Mouse (Mus musculus): Measurements from ENCODE around the gene Slc30a3. TPM values are rescaled to one million over a fixed set of nuclear protein-coding genes. Genes with fewer than 3 reads are reported as not detected.
A peak's percentile ranks its signal among the peaks of the same experiment; 100 is the strongest.

The Slc30a3 gene
- total RNA-seq, 2 experiments from 2014 or later: not detected

DNA sequence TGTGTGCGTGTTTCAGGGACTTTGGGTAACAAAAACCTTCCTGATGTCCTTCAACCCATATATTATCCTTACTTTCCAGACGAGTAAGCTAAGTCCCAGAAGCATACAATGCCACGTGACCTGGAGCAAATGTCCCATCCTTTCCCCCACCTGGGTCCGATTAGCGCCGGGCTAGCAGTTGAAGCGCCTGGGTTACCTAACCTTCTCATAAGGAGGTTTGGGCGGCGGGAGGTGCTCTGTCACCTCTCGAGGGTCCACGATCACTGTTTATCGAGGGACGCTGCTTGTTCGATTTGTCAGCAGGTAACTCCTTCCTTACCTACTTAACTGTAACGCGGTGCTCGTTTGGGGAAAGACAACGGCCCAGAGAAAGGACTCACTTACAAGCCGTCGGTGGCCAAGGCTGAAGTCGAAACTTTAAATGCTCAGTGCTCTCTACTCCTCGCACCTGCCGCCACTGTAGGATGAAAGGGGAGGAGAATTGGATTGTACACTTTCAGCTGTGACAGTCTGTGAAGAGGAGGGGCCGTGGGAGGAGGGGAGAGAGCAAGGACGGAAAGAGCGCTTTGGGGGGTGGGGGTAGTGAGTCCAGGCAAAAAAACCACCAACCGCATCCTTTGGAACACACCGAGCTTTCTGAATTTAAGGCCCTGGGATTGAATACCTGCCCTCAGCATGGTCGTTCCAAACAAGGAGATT lies 13.8 kb downstream of the Slc30a3 start:
- no peak for ATAC-seq (ENCODE audit: poor library complexity, severe bottlenecking)

DNA sequence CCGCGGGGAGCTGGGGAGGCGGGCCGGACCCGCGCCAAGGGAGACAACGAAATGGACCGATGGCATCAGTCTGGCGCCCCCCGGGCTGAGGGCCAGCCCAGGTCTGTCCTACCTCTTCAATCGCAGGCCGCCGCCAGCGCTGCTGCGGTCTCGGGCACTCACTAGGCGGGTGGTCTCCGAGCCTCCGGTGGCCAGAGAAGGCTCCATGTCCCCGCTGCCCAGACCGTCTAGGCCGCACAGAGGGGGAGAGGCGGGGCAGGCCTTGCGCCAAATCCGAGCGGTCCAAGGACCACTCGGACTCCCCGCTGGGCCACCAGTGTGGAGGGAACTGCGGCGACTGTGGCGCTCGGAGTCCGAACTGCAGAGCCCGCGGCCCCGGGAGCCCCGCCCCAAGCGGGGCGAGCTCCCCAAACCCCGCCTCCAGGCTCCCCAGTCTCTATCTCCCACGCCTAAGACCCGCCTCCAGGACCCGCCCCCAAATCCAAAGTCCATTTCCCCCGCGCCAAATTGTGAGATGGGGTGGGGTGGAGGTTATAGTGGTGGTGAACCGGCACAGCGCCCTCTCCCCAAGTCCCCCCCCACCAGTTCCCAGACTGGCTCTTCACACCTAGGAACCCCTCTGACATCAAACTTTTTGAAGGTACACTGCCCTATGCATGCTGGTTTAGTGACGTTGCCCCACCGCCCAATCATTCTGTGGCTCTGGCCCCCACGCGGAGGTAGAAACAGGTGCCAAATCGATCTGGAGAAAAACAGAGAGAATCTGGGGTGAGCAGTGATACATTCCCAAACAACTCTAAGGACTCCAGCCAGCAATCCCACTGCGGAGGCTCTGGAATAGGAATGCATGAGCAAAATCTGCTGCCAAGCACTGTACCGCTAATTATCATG lies 14.6 kb downstream of the Slc30a3 start:
- ATAC-seq (ENCODE audit: poor library complexity, severe bottlenecking): no peak

DNA sequence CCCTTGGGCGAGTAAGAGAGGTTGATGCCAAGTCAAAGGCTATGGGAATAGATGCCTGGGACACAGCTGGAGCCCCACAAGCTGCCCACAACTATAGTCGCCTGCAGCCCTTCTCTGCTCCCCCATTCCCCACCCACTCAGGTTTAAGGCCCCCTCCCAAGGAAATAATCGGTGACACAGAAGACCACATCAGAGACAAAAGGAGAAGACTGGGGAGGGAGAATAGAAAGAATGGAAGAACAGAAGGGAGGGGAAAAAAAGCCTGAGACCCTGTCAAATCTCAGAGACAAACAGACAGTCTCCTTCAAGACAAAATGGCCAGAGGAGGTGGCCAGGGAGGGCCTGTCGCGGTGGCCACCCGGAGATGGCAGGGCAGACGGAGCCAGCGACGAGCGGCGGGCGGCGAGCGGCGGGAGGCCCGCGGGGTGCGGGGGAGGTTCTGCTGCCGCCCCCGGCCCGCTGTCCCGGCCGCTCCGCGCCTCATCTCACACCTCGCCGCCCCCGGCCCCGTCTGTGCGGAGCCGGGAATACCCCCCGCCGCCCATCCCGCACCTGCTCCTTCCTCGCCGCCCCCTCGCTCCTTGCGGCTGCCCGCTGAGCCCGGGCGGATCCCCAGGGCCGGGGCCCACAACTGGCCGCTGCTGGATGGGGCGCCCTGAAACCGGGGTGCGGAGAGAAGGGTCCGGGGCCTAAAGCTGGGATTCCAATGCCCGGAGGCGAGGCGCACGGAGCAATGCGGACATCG lies 15.6 kb downstream of the Slc30a3 start:
- ATAC-seq (ENCODE audit: poor library complexity, severe bottlenecking): no peak

DNA sequence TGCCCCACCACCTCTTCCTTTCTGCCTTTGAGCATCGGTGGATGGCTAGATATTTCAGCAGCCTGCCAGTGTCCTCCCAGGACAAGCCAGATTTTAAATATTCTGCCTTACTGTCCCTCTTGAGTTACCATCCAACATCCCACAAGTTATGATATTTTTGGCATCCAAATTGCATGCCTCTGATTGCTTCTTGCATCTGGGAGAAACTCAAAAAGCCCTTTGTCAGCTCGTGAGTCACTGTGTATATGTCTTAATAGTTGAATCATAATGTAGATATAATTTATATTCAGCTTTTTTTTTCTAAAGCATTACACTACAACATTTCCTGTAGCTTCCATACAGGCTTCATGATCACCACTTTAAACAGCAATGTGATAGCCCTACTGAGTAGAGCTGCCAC lies 20.9 kb downstream of the Slc30a3 start:
- no peak for ATAC-seq (ENCODE audit: poor library complexity, severe bottlenecking)

DNA sequence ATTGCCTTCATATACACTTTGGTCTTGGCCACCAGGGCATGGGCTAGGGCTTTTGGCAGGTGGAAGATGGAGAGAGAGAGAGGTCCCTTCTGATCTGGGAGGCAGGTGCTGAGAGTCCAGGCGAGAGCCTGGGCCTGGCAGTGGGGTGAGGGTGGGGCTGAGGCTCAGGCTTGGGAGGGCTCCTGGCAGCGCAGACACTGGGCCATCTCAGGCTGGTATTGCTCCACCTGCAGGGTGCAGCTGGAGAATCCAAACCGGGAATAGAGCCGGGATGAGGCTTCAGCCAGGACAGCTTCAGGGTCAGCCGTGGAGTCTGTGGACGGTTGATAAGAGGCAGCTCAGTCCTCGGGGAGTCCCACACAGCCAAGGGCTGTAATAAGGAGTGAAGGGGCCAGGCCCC lies 21.4 kb downstream of the Slc30a3 start:
- ATAC-seq (ENCODE audit: poor library complexity, severe bottlenecking): no peak

DNA sequence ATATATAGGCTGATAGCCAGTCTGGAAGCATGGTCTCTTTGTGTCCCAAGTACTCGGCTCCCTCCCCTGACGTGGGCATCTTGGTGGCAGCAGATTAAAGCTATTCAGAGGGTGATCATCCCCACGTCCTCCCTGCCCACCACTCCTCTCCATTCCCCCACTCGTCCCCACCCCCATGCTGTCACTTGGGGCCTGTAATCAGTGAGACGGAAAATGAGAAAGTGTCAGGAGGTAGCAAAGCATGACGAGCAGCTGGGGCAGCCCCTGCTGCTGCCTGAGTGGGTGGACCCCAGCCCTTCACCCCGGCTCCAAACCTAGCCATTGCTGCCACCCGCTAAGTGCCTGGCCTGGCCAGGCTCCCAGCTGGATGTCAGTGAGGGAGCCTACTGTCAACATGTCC lies 24.1 kb downstream of the Slc30a3 start:
- ATAC-seq (ENCODE audit: poor library complexity, severe bottlenecking): no peak

- ATAC-seq (ENCODE audit: poor library complexity, severe bottlenecking): no peak
Observed at GRCm38 (mm10) chr5:31082935-31083625, 25.0 kb downstream of the Slc30a3 start.

DNA sequence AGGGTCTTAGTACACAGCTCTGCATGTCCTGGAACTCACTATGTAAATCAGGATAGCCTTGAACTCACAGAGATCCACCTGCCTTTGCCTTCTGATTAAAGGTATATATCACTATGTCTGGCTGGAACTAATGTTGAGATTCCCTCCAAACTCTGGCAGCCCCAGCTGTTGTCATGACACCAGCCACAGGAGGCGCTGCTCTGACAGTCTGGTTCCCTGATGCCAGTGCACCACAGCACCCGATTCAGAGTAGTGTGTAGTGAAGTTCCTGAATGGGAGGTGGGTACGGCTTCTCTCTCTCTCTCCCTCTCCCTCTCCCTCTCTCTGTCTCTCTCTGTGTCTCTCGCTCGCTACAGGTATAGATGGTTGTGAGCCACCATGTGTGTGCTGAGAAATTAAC lies 25.7 kb downstream of the Slc30a3 start:
- peak; percentile 64; the same call in 1 of the 2 replicates for ATAC-seq (ENCODE audit: poor library complexity, severe bottlenecking)

GRCm38 (mm10) chr5:31081386-31081785 lies 26.7 kb downstream of the Slc30a3 start:
- ATAC-seq (ENCODE audit: poor library complexity, severe bottlenecking): peak; percentile 81

- ATAC-seq (ENCODE audit: poor library complexity, severe bottlenecking): no peak
Observed at GRCm38 (mm10) chr5:31080795-31081164, 27.3 kb downstream of the Slc30a3 start.

- no peak for ATAC-seq (ENCODE audit: poor library complexity, severe bottlenecking)
Observed at GRCm38 (mm10) chr5:31080059-31080794, 27.8 kb downstream of the Slc30a3 start.

- no peak for ATAC-seq (ENCODE audit: poor library complexity, severe bottlenecking)
Observed at GRCm38 (mm10) chr5:31076346-31076745, 31.7 kb downstream of the Slc30a3 start.

DNA sequence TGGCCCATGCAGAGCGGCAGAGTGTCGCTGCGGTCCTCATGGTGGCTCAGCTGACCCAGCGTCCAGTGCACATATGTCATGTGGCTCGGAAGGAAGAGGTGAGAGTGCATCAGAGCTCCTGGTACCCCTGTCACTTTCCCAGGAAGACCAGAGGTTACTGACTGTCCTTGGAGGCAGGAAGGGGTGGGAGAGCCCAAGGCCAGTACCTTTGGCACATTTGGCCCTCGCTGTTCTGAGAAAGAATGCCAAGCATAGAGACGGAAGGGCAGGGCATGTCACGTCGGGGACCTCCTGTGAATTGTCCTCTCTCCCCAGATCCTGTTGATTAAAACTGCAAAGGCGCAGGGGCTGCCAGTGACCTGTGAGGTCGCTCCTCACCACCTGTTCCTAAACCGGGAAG lies 34.9 kb downstream of the Slc30a3 start:
- no peak for ATAC-seq (ENCODE audit: poor library complexity, severe bottlenecking)

DNA sequence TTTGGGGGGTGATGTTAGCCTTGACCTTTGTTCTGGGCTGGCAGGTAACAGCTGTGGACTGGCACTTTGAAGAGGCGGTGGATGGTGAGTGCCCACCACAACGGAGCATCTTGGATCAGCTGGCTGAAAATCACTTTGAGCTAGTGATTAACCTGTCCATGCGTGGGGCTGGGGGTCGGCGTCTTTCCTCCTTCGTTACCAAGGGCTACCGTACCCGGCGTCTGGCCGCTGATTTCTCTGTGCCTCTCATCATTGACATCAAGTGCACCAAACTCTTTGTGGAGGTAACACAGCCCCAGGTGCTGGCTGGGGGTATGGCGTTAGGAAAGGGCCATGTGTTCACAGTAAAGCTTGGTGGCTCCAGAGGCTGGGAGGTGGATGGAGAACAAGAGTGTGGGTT lies 36.2 kb downstream of the Slc30a3 start:
- no peak for ATAC-seq (ENCODE audit: poor library complexity, severe bottlenecking)

GRCm38 (mm10) chr5:31071059-31071458 lies 37.0 kb downstream of the Slc30a3 start:
- ATAC-seq (ENCODE audit: poor library complexity, severe bottlenecking): no peak

DNA sequence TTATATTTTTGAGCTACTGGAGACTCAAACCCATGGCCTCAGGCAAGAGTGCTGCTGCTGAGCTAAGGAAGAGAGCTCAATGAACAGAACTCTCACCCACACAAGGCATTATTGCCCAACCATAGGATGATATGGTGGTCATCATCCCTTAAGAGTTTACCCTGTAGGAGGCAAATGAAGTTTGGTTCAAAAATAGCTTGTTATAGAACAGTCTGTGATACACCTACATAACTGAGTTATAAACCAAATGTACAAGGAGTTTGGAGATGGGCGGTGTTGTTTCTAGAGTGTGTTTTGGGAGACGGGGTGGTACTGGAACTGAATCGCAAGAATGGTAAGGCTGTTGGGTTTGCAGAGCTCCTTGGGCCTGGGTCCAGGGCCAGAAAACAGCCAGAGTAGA lies 38.2 kb downstream of the Slc30a3 start:
- ATAC-seq (ENCODE audit: poor library complexity, severe bottlenecking): no peak

DNA sequence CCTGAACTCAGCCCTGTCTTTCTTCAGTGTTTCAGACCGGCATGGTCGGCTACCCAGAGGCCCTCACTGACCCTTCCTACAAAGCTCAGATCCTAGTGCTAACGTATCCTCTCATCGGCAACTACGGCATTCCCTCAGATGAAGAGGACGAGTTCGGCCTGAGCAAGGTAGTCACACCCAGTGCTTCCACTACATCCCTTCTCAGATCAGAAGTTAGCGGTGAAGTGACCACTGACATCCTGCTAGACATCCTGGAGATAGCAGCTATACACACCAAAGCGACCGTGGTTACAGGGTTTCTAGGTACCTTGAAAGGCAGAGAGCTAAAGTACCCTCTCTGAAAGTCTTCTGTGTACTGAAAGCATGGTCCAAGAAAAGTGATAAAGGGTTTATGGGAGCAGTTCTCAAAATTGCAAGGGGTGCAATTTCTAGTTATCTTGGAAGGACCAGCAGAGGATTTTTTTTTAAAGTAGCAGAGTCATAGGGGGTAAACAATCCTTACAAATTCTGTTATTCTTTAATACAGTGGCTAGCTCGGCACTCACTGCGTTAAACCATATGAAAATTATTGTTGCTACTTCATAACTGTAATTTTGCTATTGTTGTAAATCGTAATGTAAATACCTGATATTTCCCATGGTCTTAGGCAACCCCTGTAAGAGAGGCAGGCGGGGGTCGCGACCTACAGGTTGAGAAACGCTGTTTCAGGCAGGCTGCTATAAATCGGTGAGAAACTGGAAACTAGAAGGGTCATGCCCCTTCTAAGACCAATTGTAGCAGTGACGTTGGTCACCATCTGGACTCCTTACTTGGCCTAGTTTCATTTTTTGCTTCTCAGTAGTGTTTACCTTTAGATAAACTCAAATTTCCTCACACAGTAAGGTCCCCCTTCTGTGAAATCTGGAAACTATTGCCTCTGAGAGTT lies 52.6 kb downstream of the Slc30a3 start:
- 0 out of 2 replicates have a peak, but pooled peaks have one; percentile 9 for ATAC-seq (ENCODE audit: poor library complexity, severe bottlenecking)

- ATAC-seq (ENCODE audit: poor library complexity, severe bottlenecking): peak; percentile 99
Observed at GRCm38 (mm10) chr5:31054261-31055215, 53.5 kb downstream of the Slc30a3 start, which contains the start of gene Cad. Gene Cad, plus strand, starts transcription at chr5:31054780.
